Mouse (Mus musculus): ENCODE data around the gene Olfr461. TPM values are rescaled to one million over a fixed set of nuclear protein-coding genes. Genes with fewer than 3 reads are reported as not detected.

The Olfr461 gene
- polyA plus RNA-seq, 1 experiment from 2014 or later, result 0.11 TPM

Other genes with a start within 250 kb of the Olfr461 start
- gene Agk, start 229.9 kb downstream of the Olfr461 start, polyA plus RNA-seq (2016; fragmentation: Nextera tagmentation; extraction: Ambion mirVana), result 46.3 and 47.6 TPM in 2 replicates
- gene E330009J07Rik, start 118.9 kb downstream of the Olfr461 start, polyA plus RNA-seq (2016; fragmentation: Nextera tagmentation; extraction: Ambion mirVana), result 12.2 and 12.5 TPM in 2 replicates
- gene Wee2, start 116.0 kb downstream of the Olfr461 start, polyA plus RNA-seq (2016; fragmentation: Nextera tagmentation; extraction: Ambion mirVana), result 0.07 TPM in 1 of 2 replicates, not detected in the other
- 226 and 228 TPM in 2 replicates for gene Ssbp1, start 83.7 kb downstream of the Olfr461 start, polyA plus RNA-seq (2016; fragmentation: Nextera tagmentation; extraction: Ambion mirVana)
- not detected in 2 replicates for gene Tas2r137, start 63.8 kb downstream of the Olfr461 start, polyA plus RNA-seq (2016; fragmentation: Nextera tagmentation; extraction: Ambion mirVana)
- gene Tas2r108, start 61.5 kb downstream of the Olfr461 start, polyA plus RNA-seq (2016; fragmentation: Nextera tagmentation; extraction: Ambion mirVana), result not detected in 2 replicates
- not detected in 2 replicates for gene Prss37, start 35.5 kb downstream of the Olfr461 start, polyA plus RNA-seq (2016; fragmentation: Nextera tagmentation; extraction: Ambion mirVana)
- not detected in 2 replicates for gene Olfr460, start 14.4 kb upstream of the Olfr461 start, polyA plus RNA-seq (2016; fragmentation: Nextera tagmentation; extraction: Ambion mirVana)
- 0.31 and 0.55 TPM in 2 replicates for gene Clec5a, start 30.8 kb upstream of the Olfr461 start, polyA plus RNA-seq (2016; fragmentation: Nextera tagmentation; extraction: Ambion mirVana)
- gene Tas2r138, start 58.3 kb upstream of the Olfr461 start, polyA plus RNA-seq (2016; fragmentation: Nextera tagmentation; extraction: Ambion mirVana), result not detected in 2 replicates
- gene Mgam, start 73.8 kb upstream of the Olfr461 start, polyA plus RNA-seq (2016; fragmentation: Nextera tagmentation; extraction: Ambion mirVana), result not detected in 2 replicates